Mouse (Mus musculus) liver, embryonic 14.5 days (tissue): Measurements from ENCODE around the gene Shoc2. TPM values are rescaled to one million over a fixed set of nuclear protein-coding genes. Genes with fewer than 3 reads are reported as not detected.

Source experiments
- ATAC-seq: fragments of 200-750 bp; cut with Nextera tagmentation; 2 replicates; pipeline ENCODE4 v1.8.0; 2017; ENCODE audit warnings: moderate number of reproducible peaks, mild to moderate bottlenecking, moderate library complexity; ENCODE audit not compliant: insufficient read depth
- DNase-seq, 3 experiments: peaks; one replicate each; pipeline ENCODE4 v3.0.0-alpha.2; 2012 to 2013; ENCODE audit warnings: low read depth in 3 of 3, low spot score in 3 of 3
- H3K27ac ChIP-seq: fragments of 300-500 bp; sonication (generic); 2 replicates; pipeline ENCODE4 v1.5.1; 2014; ENCODE audit warnings: moderate library complexity, mild to moderate bottlenecking, control low read depth, inconsistent platforms
- H3K27me3 ChIP-seq: fragments of 300-500 bp; sonication (generic); 2 replicates; pipeline ENCODE4 v1.6.1; 2014; ENCODE audit warnings: mild to moderate bottlenecking, low read length, moderate library complexity; ENCODE audit not compliant: control insufficient read depth, insufficient read depth
- H3K36me3 ChIP-seq: fragments of 300-500 bp; sonication (generic); replicated peaks from 2 replicates; pipeline ENCODE4 v1.6.1; 2014; ENCODE audit warnings: low read depth; ENCODE audit not compliant: control insufficient read depth, insufficient read depth
- H3K4me1 ChIP-seq, 2 experiments: fragments of 200-500 bp in 1 of 2; fragments of 300-500 bp in 1 of 2; sonication (generic) in 1 of 2; replicated peaks; 2 replicates each; pipeline ENCODE4 v1.6.1; 2012 to 2014; ENCODE audit warnings: antibody characterized with exemption in 1 of 2, inconsistent platforms in 1 of 2, low read length in 1 of 2; ENCODE audit not compliant: control insufficient read depth in 2 of 2, insufficient read depth in 2 of 2
- H3K4me2 ChIP-seq: fragments of 300-500 bp; sonication (generic); 2 replicates; pipeline ENCODE4 v1.6.1; 2014; ENCODE audit warnings: low read depth, mild to moderate bottlenecking, control low read depth, moderate library complexity
- H3K4me3 ChIP-seq, 2 experiments: fragments of 200-500 bp in 1 of 2; fragments of 300-500 bp in 1 of 2; sonication (generic) in 1 of 2; 2 replicates each; pipeline ENCODE4 v1.5.1; 2012 to 2014; ENCODE audit warnings: low read depth in 2 of 2, low read length in 2 of 2, mild to moderate bottlenecking in 2 of 2, control low read depth in 1 of 2, inconsistent platforms in 1 of 2, moderate library complexity in 1 of 2; ENCODE audit not compliant: insufficient read depth in 1 of 2
- H3K9ac ChIP-seq: fragments of 300-500 bp; sonication (generic); replicated peaks from 2 replicates; pipeline ENCODE4 v1.6.1; 2014; ENCODE audit warnings: mild to moderate bottlenecking, control low read depth, moderate library complexity
- H3K9me3 ChIP-seq: fragments of 300-500 bp; sonication (generic); 2 replicates; pipeline ENCODE4 v1.6.1; 2016; ENCODE audit warnings: low read length, mixed read lengths; ENCODE audit not compliant: control insufficient read depth
- CTCF ChIP-seq: IDR thresholded peaks from 2 replicates; pipeline ENCODE4 v1.5.1; 2016; ENCODE audit warnings: antibody characterized with exemption, low read depth, control low read depth
- EP300 ChIP-seq: IDR thresholded peaks from 2 replicates; pipeline ENCODE4 v1.6.1; 2016; ENCODE audit warnings: antibody characterized with exemption, low read depth
- WGBS: fragments of 180-500 bp; shearing (Covaris S2); extraction: QIAGEN DNeasy Blood & Tissue Kit; methylation state at CpG from one replicate; pipeline ENCODE4 v1.1.7; 2014; ENCODE audit not compliant: insufficient replicate concordance; 5-methylcytosine and 5-hydroxymethylcytosine counted together
- polyA plus RNA-seq, 2 experiments: library from polyadenylated mRNA; depleted of rRNA in 1 of 2; stranded (reverse) in 1 of 2; unstranded in 1 of 2; fragments of >200 nt; fragmentation: Nextera tagmentation in 1 of 2; extraction: Ambion mirVana in 1 of 2; gene quantifications; 2 replicates each; pipeline versions ENCODE4 v1.2.1 to v1.2.3; 2012 to 2014

The Shoc2 gene
- polyA plus RNA-seq, 2 experiments = 9.8 to 18.9 TPM

DNA sequence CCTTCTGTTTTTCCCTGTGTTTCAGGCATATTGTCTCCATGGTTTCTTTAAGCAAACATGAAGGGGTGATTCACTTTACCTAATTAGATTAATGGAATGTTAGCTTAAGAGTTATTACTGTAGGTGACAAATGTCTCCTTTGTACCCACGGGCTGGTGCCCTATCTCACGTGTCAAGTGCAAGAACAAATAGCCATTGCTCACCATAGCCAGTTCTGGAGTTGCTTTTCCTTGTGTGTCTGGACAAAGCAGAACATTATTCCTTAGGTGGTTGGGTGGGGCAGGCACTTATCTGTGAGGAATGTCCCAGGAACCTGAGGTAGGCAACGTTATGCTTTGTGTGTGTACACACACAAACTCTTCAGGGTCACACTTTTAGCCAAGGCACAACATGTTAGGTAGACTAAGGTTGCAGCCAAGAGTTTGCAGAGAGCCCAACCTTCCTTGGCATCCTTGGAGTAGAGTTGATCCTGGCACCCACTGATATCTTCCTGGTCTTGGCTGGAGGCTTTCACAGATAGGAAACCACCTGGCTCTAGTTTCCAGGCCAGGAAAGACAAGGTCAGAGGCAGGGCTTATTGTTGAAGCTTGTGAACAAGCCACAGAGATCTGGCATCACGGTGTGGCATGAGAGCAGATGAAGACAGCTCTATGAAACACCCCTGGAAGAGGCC is 96.4 kb downstream of the Shoc2 start:
- TF ChIP-seq EP300 (no peak), CTCF (no peak)
- no peak overlapping the region for H3K4me2 ChIP-seq
- no peaks in the 10 kb centered on the region for H3K9me3 ChIP-seq
- no peak overlapping the region for H3K4me3 ChIP-seq
- 40% methylated on average over 4 of the region's 4 CpGs for WGBS
- ATAC-seq = no peak
- H3K27me3 ChIP-seq = peaks cover 28% of the 10 kb centered on the region
- H3K27ac ChIP-seq = no peak overlapping the region
- no peak overlapping the region for H3K9ac ChIP-seq
- H3K4me1 ChIP-seq = no peaks in the 10 kb centered on the region; a peak in 1 of 4 replicates
- no peak for DNase-seq
- H3K36me3 ChIP-seq = no peaks in the 10 kb centered on the region

DNA sequence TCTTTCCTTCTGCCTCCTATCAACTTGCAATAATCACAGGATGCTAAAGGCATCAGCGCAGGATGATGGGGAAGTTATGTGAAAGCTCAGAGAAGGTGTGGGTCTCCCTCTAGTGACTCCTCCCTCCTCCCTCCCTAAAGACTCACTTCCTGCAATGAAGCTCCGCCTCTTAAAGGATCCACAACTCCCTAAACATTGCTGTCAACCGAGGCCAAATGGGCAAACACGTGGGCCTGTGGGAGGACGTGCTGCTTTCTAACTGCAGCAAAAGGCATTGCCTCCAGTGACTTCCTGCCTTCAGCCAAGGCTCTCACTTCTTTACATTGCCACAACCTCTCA is 96.9 kb downstream of the Shoc2 start:
- Histone ChIP-seq H3K4me3 (no peak overlapping the region), H3K9ac (no peak overlapping the region), H3K27ac (no peak overlapping the region), H3K9me3 (no peaks in the 10 kb centered on the region), H3K4me2 (no peak overlapping the region), H3K36me3 (no peaks in the 10 kb centered on the region), H3K27me3 (peaks cover 33% of the 10 kb centered on the region), H3K4me1 (no peaks in the 10 kb centered on the region; a peak in 1 of 4 replicates)
- DNase-seq (no peak), ATAC-seq (no peak)
- TF ChIP-seq EP300 (no peak), CTCF (no peak)
- WGBS = 20% methylated on average over 5 of the region's 5 CpGs

DNA sequence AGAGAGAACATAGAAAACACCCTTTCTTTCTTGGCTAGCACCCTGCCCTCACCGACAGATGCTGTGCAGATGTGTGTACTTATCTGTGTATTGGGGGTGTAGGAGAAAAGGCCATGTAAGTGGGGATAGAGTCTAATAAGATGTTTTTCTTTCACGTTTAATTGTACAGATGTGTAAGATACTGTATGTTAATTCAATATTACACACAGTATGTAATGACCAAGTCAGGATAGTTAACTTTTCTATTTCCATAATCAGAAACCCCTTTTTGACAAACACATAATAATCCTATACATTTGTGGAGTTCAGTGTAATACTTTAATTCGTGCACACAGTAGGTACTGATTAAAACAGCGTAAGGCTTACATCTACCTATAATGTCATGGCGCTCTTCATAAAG is 99.7 kb downstream of the Shoc2 start, which contains the start of gene Adra2a:
TSS of gene Adra2a (plus strand) at position 301 of the 400 bp plus-strand sequence.
- peak within 1 kb of the TSS; percentile 51 for H3K4me2 ChIP-seq
- ATAC-seq = no peak
- TF ChIP-seq EP300 (no peak), CTCF (no peak)
- no peaks in the 10 kb centered on the region for H3K9me3 ChIP-seq
- peak within 1 kb of the TSS; percentile 30 to 32; a peak in 3 of 4 replicates for H3K4me3 ChIP-seq
- WGBS = 60% methylated on average over 5 of the region's 5 CpGs
- DNase-seq = no peak
- no peaks in the 10 kb centered on the region for H3K36me3 ChIP-seq
- no peaks in the 10 kb centered on the region; a peak in 1 of 4 replicates for H3K4me1 ChIP-seq
- no peak within 1 kb of the TSS for H3K27ac ChIP-seq
- H3K27me3 ChIP-seq = peaks cover 61% of the 10 kb centered on the region
- no peak within 1 kb of the TSS for H3K9ac ChIP-seq

DNA sequence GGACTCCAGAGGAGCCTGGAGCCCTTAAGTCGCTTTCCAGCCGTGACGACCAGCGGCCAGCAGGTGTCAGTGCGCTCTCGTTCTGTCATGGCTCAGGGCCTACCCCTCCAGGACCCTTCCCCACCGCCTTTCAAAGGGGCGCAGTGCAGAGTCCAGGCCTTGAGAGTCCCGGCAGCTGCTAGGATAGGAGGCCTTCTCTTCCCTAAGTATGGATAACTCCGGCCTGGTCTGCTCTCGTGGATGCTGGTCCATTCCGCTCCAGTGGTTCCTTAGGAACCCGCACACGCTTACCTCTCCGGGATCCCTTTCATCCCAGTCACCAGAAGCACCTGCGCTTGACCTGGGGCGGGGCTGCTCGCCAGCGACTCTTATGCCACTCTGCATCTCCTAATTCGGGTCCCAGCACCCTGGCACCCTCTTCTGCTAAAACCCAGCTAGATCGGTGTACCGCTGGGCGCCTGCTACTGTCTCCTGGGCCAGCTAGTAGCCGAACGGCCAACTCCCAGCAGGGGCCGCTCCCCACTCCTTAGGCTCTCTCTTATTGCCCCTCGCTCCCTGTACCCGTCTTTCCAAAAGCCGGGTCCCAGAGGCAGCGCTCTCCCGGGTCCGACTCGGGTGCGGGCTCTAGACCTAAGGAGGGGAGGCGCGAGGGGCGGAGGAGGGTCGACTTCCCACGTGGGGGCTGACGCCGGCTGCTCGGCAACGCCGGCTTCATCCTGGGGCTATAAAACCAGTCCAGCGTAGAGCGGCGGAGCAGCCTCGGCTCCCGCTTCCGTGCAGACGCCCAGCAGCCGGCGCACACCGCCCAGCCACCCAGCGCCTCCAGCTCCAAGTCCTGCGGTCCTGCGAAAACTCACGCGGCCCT is 100.6 kb downstream of the Shoc2 start:
- 1% methylated on average over 58 of the region's 59 CpGs for WGBS
- H3K9ac ChIP-seq = no peak overlapping the region
- H3K4me3 ChIP-seq = peak overlapping the region; percentile 30 to 32; a peak in 3 of 4 replicates
- H3K4me2 ChIP-seq = peak overlapping the region; percentile 51
- ATAC-seq = peak; percentile 44
- no peaks in the 10 kb centered on the region; a peak in 1 of 4 replicates for H3K4me1 ChIP-seq
- H3K27me3 ChIP-seq = peaks cover 70% of the 10 kb centered on the region
- peak; percentile 78 for TF ChIP-seq CTCF
- TF ChIP-seq EP300 = no peak
- H3K27ac ChIP-seq = no peak overlapping the region
- no peak for DNase-seq
- no peaks in the 10 kb centered on the region for H3K36me3 ChIP-seq
- no peaks in the 10 kb centered on the region for H3K9me3 ChIP-seq

DNA sequence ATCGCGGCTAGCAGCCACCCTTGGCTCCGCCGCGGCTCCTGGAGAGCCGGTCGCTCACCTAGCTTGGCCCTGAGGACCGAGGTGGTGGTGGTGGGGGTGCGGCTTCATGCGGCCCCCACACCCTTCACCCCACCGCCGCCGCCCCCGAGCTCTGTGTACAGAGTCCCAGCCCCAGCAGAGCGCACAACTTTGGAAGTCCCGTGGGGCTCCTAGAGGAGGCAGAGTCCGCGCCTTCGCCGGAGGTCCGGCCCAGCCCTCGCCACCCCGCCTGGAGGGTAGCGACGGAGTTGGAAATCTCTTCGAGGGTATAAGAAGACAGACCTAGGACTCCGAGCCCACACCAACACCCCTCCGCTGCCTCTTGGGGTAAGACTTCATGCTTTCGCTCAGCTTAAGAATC is 101.3 kb downstream of the Shoc2 start:
- H3K27me3 ChIP-seq = peaks cover 71% of the 10 kb centered on the region

More for the DNA sequence above, 101.3 kb downstream of the Shoc2 start:
- H3K4me3 ChIP-seq = peak overlapping the region in 1 of 2 experiments; percentile 32; a peak in 2 of 4 replicates
- no peak overlapping the region for H3K27ac ChIP-seq
- peak overlapping the region; percentile 51 for H3K4me2 ChIP-seq
- TF ChIP-seq EP300 (no peak), CTCF (no peak)
- H3K9ac ChIP-seq = no peak overlapping the region
- DNase-seq = no peak
- 3% methylated on average over 27 of the region's 29 CpGs for WGBS
- no peaks in the 10 kb centered on the region; a peak in 1 of 4 replicates for H3K4me1 ChIP-seq
- H3K9me3 ChIP-seq = no peaks in the 10 kb centered on the region
- ATAC-seq = no peak
- H3K36me3 ChIP-seq = no peaks in the 10 kb centered on the region
